10 mouse cellular contexts compared by ENCODE assay signal in the genomic region with DNA sequence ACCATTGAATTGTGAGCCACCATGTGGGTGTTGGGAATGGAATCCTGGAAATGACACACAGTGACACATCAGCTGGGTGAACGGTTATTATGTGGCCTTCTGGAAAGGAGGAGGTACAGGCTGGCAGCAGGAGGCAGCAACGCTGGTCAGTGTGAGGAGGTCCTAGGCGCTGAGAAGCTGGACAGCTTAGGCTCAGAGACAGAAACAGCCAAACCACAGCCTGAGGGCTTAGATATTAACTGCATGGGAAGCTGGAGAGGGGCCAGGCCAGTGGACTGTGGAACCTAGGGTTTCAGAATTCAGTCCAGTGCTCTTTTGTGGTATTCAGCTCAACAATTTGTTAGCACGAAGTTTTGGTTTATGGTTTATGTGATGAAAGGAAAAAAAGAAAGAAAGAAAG. TPM values are rescaled to one million over a fixed set of nuclear protein-coding genes. Genes with fewer than 3 reads are reported as not detected.
A peak's percentile ranks its signal among the peaks of the same experiment; 100 is the strongest.
DNase-seq lines count a peak whose midpoint lies in the region; ATAC-seq and TF ChIP-seq lines count a peak whose summit lies in the region.
"Had no signal": no experiment of that assay in that cellular context is flagged by ENCODE, and none has a peak within 500 bp of the region (broad histone marks: within the 10 kb centered on the region; RNA-seq: fewer than 3 reads in every experiment).

No protein-coding gene starts in this region.

- H3K9ac ChIP-seq in heart, postnatal 0 days (replicated peaks; ENCODE audit: low read depth, low read length): no peak overlapping the region
- no peak overlapping the region for H3K9ac ChIP-seq in forebrain, embryonic 14.5 days (ENCODE audit: low read length)
- no peak overlapping the region for H3K9ac ChIP-seq in liver, postnatal 0 days (replicated peaks)

- H3K4me1 ChIP-seq in heart, postnatal 0 days (ENCODE audit: control insufficient read depth, insufficient read depth): peaks cover 10% of the 10 kb centered on the region
- peaks cover 17% of the 10 kb centered on the region for H3K4me1 ChIP-seq in forebrain, embryonic 14.5 days (ENCODE audit: control insufficient read depth, insufficient read depth, low read length)
- peaks cover 33% of the 10 kb centered on the region for H3K4me1 ChIP-seq in liver, postnatal 0 days (ENCODE audit: insufficient read depth)

- TF ChIP-seq EP300 in heart, postnatal 0 days (IDR thresholded peaks at IDR 0.05; ENCODE audit: low read depth): no peak
- TF ChIP-seq EP300 in liver, postnatal 0 days (IDR thresholded peaks at IDR 0.05; ENCODE audit: low read depth): no peak

- DNase-seq in heart, postnatal 0 days (ENCODE audit: low spot score): no peak
- no peak for DNase-seq in heart, adult 18-20 months
- DNase-seq in A20 (ENCODE audit: low read depth, low spot score): peak; percentile 32
- peak; percentile 52 for DNase-seq in forebrain, embryonic 14.5 days (ENCODE audit: low spot score)
- peak; percentile 68 for DNase-seq in liver, postnatal 0 days
- DNase-seq in frontal cortex, postnatal 25 days (ENCODE audit: low spot score in 2 of 2): no peak
- no peak for DNase-seq in layer of hippocampus, adult 18-20 months (ENCODE audit: low spot score in 2 of 2)

- 37% methylated on average over 4 of the region's 4 CpGs for WGBS in heart, postnatal 0 days
- WGBS in forebrain, embryonic 14.5 days: 39% methylated on average over 4 of the region's 4 CpGs
- 30% methylated on average over 4 of the region's 4 CpGs for whole genome bisulfite sequencing in liver, postnatal 0 days (ENCODE audit: insufficient replicate concordance)

- no peak overlapping the region for H3K4me3 ChIP-seq in heart, postnatal 0 days (ENCODE audit: low read depth, low read length)
- H3K4me3 ChIP-seq in forebrain, embryonic 14.5 days (ENCODE audit: low read depth, low read length): no peak overlapping the region
- no peak overlapping the region for H3K4me3 ChIP-seq in liver, postnatal 0 days (ENCODE audit: low read depth, low read length)

- H3K27me3 ChIP-seq in heart, postnatal 0 days (ENCODE audit: control insufficient read depth, insufficient read depth, low read length): no peaks in the 10 kb centered on the region
- no peaks in the 10 kb centered on the region for H3K27me3 ChIP-seq in forebrain, embryonic 14.5 days (replicated peaks; ENCODE audit: control insufficient read depth, insufficient read depth, low read length)
- H3K27me3 ChIP-seq in liver, postnatal 0 days (ENCODE audit: insufficient read depth, low read length): no peaks in the 10 kb centered on the region

- ATAC-seq in heart, postnatal 0 days (ENCODE audit: insufficient read depth, low read depth): no peak
- no peak for ATAC-seq in forebrain, embryonic 14.5 days
- ATAC-seq in liver, postnatal 0 days: peak; percentile 30
- ATAC-seq in erythroid progenitor cell, adult 5-6 weeks (replicated peaks; ENCODE audit: low FRiP score, poor library complexity, severe bottlenecking): no peak

- no peaks in the 10 kb centered on the region for H3K9me3 ChIP-seq in heart, postnatal 0 days (replicated peaks; ENCODE audit: control insufficient read depth, low read length)
- H3K9me3 ChIP-seq in forebrain, embryonic 14.5 days (replicated peaks; ENCODE audit: control insufficient read depth, low read length): no peaks in the 10 kb centered on the region
- H3K9me3 ChIP-seq in liver, postnatal 0 days (ENCODE audit: low read length): no peaks in the 10 kb centered on the region

- TF ChIP-seq CTCF in heart, postnatal 0 days (IDR thresholded peaks at IDR 0.05; ENCODE audit: low read depth): no peak
- 0 out of 2 replicates have a peak, but pooled peaks have one; percentile 10 for TF ChIP-seq CTCF in liver, postnatal 0 days (IDR thresholded peaks at IDR 0.05; ENCODE audit: low read depth)

- no peak overlapping the region for H3K4me2 ChIP-seq in heart, postnatal 0 days (ENCODE audit: low read depth, low read length)
- no peak overlapping the region for H3K4me2 ChIP-seq in forebrain, embryonic 14.5 days (ENCODE audit: low read length)
- H3K4me2 ChIP-seq in liver, postnatal 0 days (ENCODE audit: low read depth, low read length): peak overlapping the region; percentile 36; the same call in 1 of the 2 replicates

- H3K27ac ChIP-seq in heart, postnatal 0 days (ENCODE audit: low read depth): peak overlapping the region; percentile 38; the same call in 1 of the 2 replicates
- peak overlapping the region; percentile 84 for H3K27ac ChIP-seq in forebrain, embryonic 14.5 days (ENCODE audit: low read depth, low read length)
- peak overlapping the region; percentile 72 for H3K27ac ChIP-seq in liver, postnatal 0 days (ENCODE audit: low read depth)

- H3K36me3 ChIP-seq in heart, postnatal 0 days (replicated peaks; ENCODE audit: control insufficient read depth, insufficient read depth, low read length): no peaks in the 10 kb centered on the region
- peaks cover 4% of the 10 kb centered on the region; the same call in 1 of the 2 replicates for H3K36me3 ChIP-seq in forebrain, embryonic 14.5 days (ENCODE audit: control insufficient read depth, insufficient read depth, low read length)
- H3K36me3 ChIP-seq in liver, postnatal 0 days (replicated peaks; ENCODE audit: insufficient read depth, low read length): no peaks in the 10 kb centered on the region

RNA-seq across cellular contexts. Expression of a gene that starts 1.7 kb away (rescaled TPM):
- total RNA-seq in heart, postnatal 0 days (2014; rRNA removed; ENCODE audit: low replicate concordance): 8.4 and 14.8 TPM in 2 replicates
- 315 and 321 TPM in 2 replicates for polyA plus RNA-seq in heart, postnatal 0 days (2015; fragmentation: Nextera tagmentation; extraction: Ambion mirVana)
- 10 to 100 TPM in 1 of 2 experiments, 1 to 10 TPM in 1; 7.8 to 10.7 TPM for total RNA-seq in heart, adult 18-20 months (2021)
- 99.6 and 110 TPM in 2 replicates for polyA plus RNA-seq in forebrain, embryonic 14.5 days (2014; fragmentation: Nextera tagmentation; extraction: Ambion mirVana)
- polyA plus RNA-seq in liver, postnatal 0 days (2015; fragmentation: Nextera tagmentation; extraction: Ambion mirVana): 57.0 and 57.3 TPM in 2 replicates
- 1.1 and 6.7 TPM in 2 replicates for total RNA-seq in erythroid progenitor cell, adult 5-6 weeks (2015; ENCODE audit: low replicate concordance)
- 6.0 and 9.1 TPM in 2 replicates for total RNA-seq in erythroid progenitor cell, adult 5-6 weeks (2017; ENCODE audit: low replicate concordance)
- total RNA-seq in layer of hippocampus, adult 18-20 months (2021): 10 to 100 TPM; 47.4 to 50.7 TPM

RNA-seq across cellular contexts. Expression of a gene that starts 8.8 kb away (rescaled TPM):
- 2.0 and 2.8 TPM in 2 replicates for total RNA-seq in heart, postnatal 0 days (2014; rRNA removed; ENCODE audit: low replicate concordance)
- polyA plus RNA-seq in heart, postnatal 0 days (2015; fragmentation: Nextera tagmentation; extraction: Ambion mirVana): 7.7 and 7.9 TPM in 2 replicates
- 10 to 100 TPM; 54.7 to 62.7 TPM for total RNA-seq in heart, adult 18-20 months (2021)
- polyA plus RNA-seq in forebrain, embryonic 14.5 days (2014; fragmentation: Nextera tagmentation; extraction: Ambion mirVana): 72.8 and 110 TPM in 2 replicates
- polyA plus RNA-seq in liver, postnatal 0 days (2015; fragmentation: Nextera tagmentation; extraction: Ambion mirVana): 0.52 and 0.59 TPM in 2 replicates
- total RNA-seq in erythroid progenitor cell, adult 5-6 weeks (2015; ENCODE audit: low replicate concordance): not detected in 2 replicates
- total RNA-seq in erythroid progenitor cell, adult 5-6 weeks (2017; ENCODE audit: low replicate concordance): not detected in 2 replicates
- total RNA-seq in layer of hippocampus, adult 18-20 months (2021): 10 to 100 TPM; 71.1 to 72.6 TPM
- total RNA-seq: hematopoietic stem cell, adult 5-6 weeks had no signal

RNA-seq across cellular contexts. Expression of a gene that starts 33.0 kb away (rescaled TPM):
- total RNA-seq in heart, postnatal 0 days (2014; rRNA removed; ENCODE audit: low replicate concordance): 19.8 and 27.0 TPM in 2 replicates
- 17.8 and 19.1 TPM in 2 replicates for polyA plus RNA-seq in heart, postnatal 0 days (2015; fragmentation: Nextera tagmentation; extraction: Ambion mirVana)
- total RNA-seq in heart, adult 18-20 months (2021): 10 to 100 TPM; 24.7 to 31.4 TPM
- 92.6 and 93.3 TPM in 2 replicates for polyA plus RNA-seq in forebrain, embryonic 14.5 days (2014; fragmentation: Nextera tagmentation; extraction: Ambion mirVana)
- 9.8 and 10.1 TPM in 2 replicates for polyA plus RNA-seq in liver, postnatal 0 days (2015; fragmentation: Nextera tagmentation; extraction: Ambion mirVana)
- 17.6 and 18.0 TPM in 2 replicates for total RNA-seq in erythroid progenitor cell, adult 5-6 weeks (2015; ENCODE audit: low replicate concordance)
- total RNA-seq in erythroid progenitor cell, adult 5-6 weeks (2017; ENCODE audit: low replicate concordance): 9.4 and 14.2 TPM in 2 replicates
- total RNA-seq in layer of hippocampus, adult 18-20 months (2021): 100 to 1,000 TPM; 216 to 221 TPM

RNA-seq across cellular contexts. Expression of a gene that starts 52.6 kb away (rescaled TPM):
- total RNA-seq in heart, postnatal 0 days (2014; rRNA removed; ENCODE audit: low replicate concordance): not detected in 2 replicates
- polyA plus RNA-seq in heart, postnatal 0 days (2015; fragmentation: Nextera tagmentation; extraction: Ambion mirVana): not detected in 2 replicates
- total RNA-seq in heart, adult 18-20 months (2021): not detected
- not detected in 2 replicates for polyA plus RNA-seq in forebrain, embryonic 14.5 days (2014; fragmentation: Nextera tagmentation; extraction: Ambion mirVana)
- polyA plus RNA-seq in liver, postnatal 0 days (2015; fragmentation: Nextera tagmentation; extraction: Ambion mirVana): not detected in 2 replicates
- total RNA-seq in erythroid progenitor cell, adult 5-6 weeks (2015; ENCODE audit: low replicate concordance): not detected in 2 replicates
- total RNA-seq in erythroid progenitor cell, adult 5-6 weeks (2017; ENCODE audit: low replicate concordance): not detected in 2 replicates
- total RNA-seq in layer of hippocampus, adult 18-20 months (2021): not detected
- total RNA-seq: hematopoietic stem cell, adult 5-6 weeks had no signal
- polyA plus RNA-seq: embryonic facial prominence, embryonic 11.5 days had no signal

RNA-seq across cellular contexts. Expression of a gene that starts 55.6 kb away (rescaled TPM):
- 2,020 and 2,039 TPM in 2 replicates for total RNA-seq in heart, postnatal 0 days (2014; rRNA removed; ENCODE audit: low replicate concordance)
- 1,019 and 1,040 TPM in 2 replicates for polyA plus RNA-seq in heart, postnatal 0 days (2015; fragmentation: Nextera tagmentation; extraction: Ambion mirVana)
- 1,000 to 10,000 TPM; 2,055 to 2,104 TPM for total RNA-seq in heart, adult 18-20 months (2021)
- polyA plus RNA-seq in forebrain, embryonic 14.5 days (2014; fragmentation: Nextera tagmentation; extraction: Ambion mirVana): 204 and 231 TPM in 2 replicates
- 86.7 and 87.0 TPM in 2 replicates for polyA plus RNA-seq in liver, postnatal 0 days (2015; fragmentation: Nextera tagmentation; extraction: Ambion mirVana)
- total RNA-seq in erythroid progenitor cell, adult 5-6 weeks (2015; ENCODE audit: low replicate concordance): 44.4 and 51.5 TPM in 2 replicates
- total RNA-seq in erythroid progenitor cell, adult 5-6 weeks (2017; ENCODE audit: low replicate concordance): 72.2 and 113 TPM in 2 replicates
- 100 to 1,000 TPM; 452 to 460 TPM for total RNA-seq in layer of hippocampus, adult 18-20 months (2021)

Comparison
In these comparisons a context has a peak if more than half of its experiments do, and no peak if none do; other contexts are left out.
1. RNA of a gene that starts 8.8 kb away (total RNA-seq): 71.1 to 72.6 TPM in layer of hippocampus, adult 18-20 months and 54.7 to 62.7 TPM in heart, adult 18-20 months; 2.0 to 2.8 TPM in heart, postnatal 0 days and not detected in erythroid progenitor cell, adult 5-6 weeks; every median in the first group is over 10 times any median in the second.
2. DNase-seq: peak in A20 (single experiment), forebrain, embryonic 14.5 days (single experiment) and liver, postnatal 0 days (single experiment); none in heart, postnatal 0 days (single experiment), heart, adult 18-20 months (0 of 2), frontal cortex, postnatal 25 days (0 of 2) and layer of hippocampus, adult 18-20 months (0 of 2).
3. Peak in every context shown above with its lines, with median percentiles within 50 percentile points of each other: H3K27ac ChIP-seq.